Mouse (Mus musculus) hindbrain, postnatal 0 days (tissue): ENCODE measurements around the gene Myo3b. TPM values are rescaled to one million over a fixed set of nuclear protein-coding genes. Genes with fewer than 3 reads are reported as not detected.

ENCODE experiments used
- ATAC-seq: fragments of 200-750 bp; cut with Nextera tagmentation; 2 replicates; pipeline ENCODE4 v1.8.0; 2017; ENCODE audit warnings: mild to moderate bottlenecking, moderate TSS enrichment, moderate library complexity
- DNase-seq: peaks from one replicate; pipeline ENCODE4 v3.0.0-alpha.2; 2015; ENCODE audit warnings: low spot score
- H3K27ac ChIP-seq: fragments of 300-500 bp; sonication (generic); 2 replicates; pipeline ENCODE4 v1.5.1; 2014; ENCODE audit warnings: mild to moderate bottlenecking
- H3K27me3 ChIP-seq: fragments of 300-500 bp; sonication (generic); 2 replicates; pipeline ENCODE4 v1.6.1; 2014; ENCODE audit warnings: low read length, mixed read lengths; ENCODE audit not compliant: insufficient read depth
- H3K36me3 ChIP-seq: fragments of 300-500 bp; sonication (generic); 2 replicates; pipeline ENCODE4 v1.6.1; 2014; ENCODE audit warnings: low read length, mixed read lengths; ENCODE audit not compliant: insufficient read depth
- H3K4me1 ChIP-seq: fragments of 300-500 bp; sonication (generic); 2 replicates; pipeline ENCODE4 v1.6.1; 2014; ENCODE audit warnings: antibody characterized with exemption, low read length, mixed read lengths; ENCODE audit not compliant: insufficient read depth
- H3K4me2 ChIP-seq: fragments of 300-500 bp; sonication (generic); 2 replicates; pipeline ENCODE4 v1.6.1; 2014; ENCODE audit warnings: low read depth, mild to moderate bottlenecking, low read length, moderate library complexity, mixed read lengths
- H3K4me3 ChIP-seq: fragments of 300-500 bp; sonication (generic); 2 replicates; pipeline ENCODE4 v1.5.1; 2014; ENCODE audit warnings: low read length
- H3K9ac ChIP-seq: fragments of 300-500 bp; sonication (generic); replicated peaks from 2 replicates; pipeline ENCODE4 v1.6.1; 2014; ENCODE audit warnings: mild to moderate bottlenecking, low read length, moderate library complexity, mixed read lengths
- H3K9me3 ChIP-seq: fragments of 300-500 bp; sonication (generic); 2 replicates; pipeline ENCODE4 v1.6.1; 2016; ENCODE audit warnings: low read length, mixed read lengths
- CTCF ChIP-seq: IDR thresholded peaks from 2 replicates; pipeline ENCODE4 v1.5.1; 2016; ENCODE audit warnings: antibody characterized with exemption, control low read depth, low read depth
- WGBS: fragments of 180-500 bp; shearing (Covaris S2); extraction: QIAGEN DNeasy Blood & Tissue Kit; methylation state at CpG from one replicate; pipeline ENCODE4 v1.1.7; 2014; 5-methylcytosine and 5-hydroxymethylcytosine counted together
- polyA plus RNA-seq: library from polyadenylated mRNA; unstranded; fragments of >200 nt; fragmentation: Nextera tagmentation; extraction: Ambion mirVana; gene quantifications from 2 replicates; pipeline ENCODE4 v1.2.1, GENCODE M21; 2015
- total RNA-seq: library from RNA; depleted of rRNA; stranded (reverse); fragments of >200 nt; gene quantifications from 2 replicates; pipeline ENCODE4 v1.2.3, GENCODE M21; 2014

Myo3b gene
- total and polyA plus RNA-seq, 2 experiments from 2014 or later = 0.16 to 0.47 TPM

GRCm38 (mm10) chr2:70302905-70303304, 264.0 kb downstream of the Myo3b start:
- no peaks in the 10 kb centered on the region for H3K36me3 ChIP-seq
- no peak overlapping the region for H3K4me2 ChIP-seq
- no peak overlapping the region for H3K27ac ChIP-seq
- H3K4me1 ChIP-seq = no peaks in the 10 kb centered on the region
- DNase-seq (no peak), ATAC-seq (no peak)
- H3K4me3 ChIP-seq = no peak overlapping the region
- 0 out of 2 replicates have a peak, but pooled peaks cover 6% of the 10 kb centered on the region for H3K9me3 ChIP-seq
- no peak for TF ChIP-seq CTCF
- no peaks in the 10 kb centered on the region for H3K27me3 ChIP-seq
- no peak overlapping the region for H3K9ac ChIP-seq

GRCm38 (mm10) chr2:70315125-70315524, 276.2 kb downstream of the Myo3b start:
- DNase-seq (no peak), ATAC-seq (0 out of 2 replicates have a peak, but pooled peaks have one; percentile 18)
- Histone ChIP-seq H3K4me2 (no peak overlapping the region), H3K27me3 (no peaks in the 10 kb centered on the region), H3K9me3 (no peaks in the 10 kb centered on the region), H3K4me3 (no peak overlapping the region), H3K4me1 (no peaks in the 10 kb centered on the region), H3K36me3 (no peaks in the 10 kb centered on the region), H3K27ac (no peak overlapping the region), H3K9ac (no peak overlapping the region)
- WGBS = 62% methylated on average over 9 of the region's 9 CpGs
- no peak for TF ChIP-seq CTCF

- no peak overlapping the region for H3K4me3 ChIP-seq
- 80% methylated on average over 3 of the region's 3 CpGs for WGBS
- H3K4me2 ChIP-seq = no peak overlapping the region
Observed at GRCm38 (mm10) chr2:70315734-70316133, 276.8 kb downstream of the Myo3b start.

GRCm38 (mm10) chr2:70317850-70318249, 278.9 kb downstream of the Myo3b start:
- H3K27me3 ChIP-seq = no peaks in the 10 kb centered on the region
- no peak overlapping the region for H3K27ac ChIP-seq
- H3K4me2 ChIP-seq = no peak overlapping the region
- no peak for TF ChIP-seq CTCF
- DNase-seq = no peak
- H3K4me3 ChIP-seq = no peak overlapping the region
- H3K9me3 ChIP-seq = no peaks in the 10 kb centered on the region
- H3K4me1 ChIP-seq = no peaks in the 10 kb centered on the region
- H3K36me3 ChIP-seq = no peaks in the 10 kb centered on the region
- ATAC-seq = no peak
- H3K9ac ChIP-seq = no peak overlapping the region
- 29% methylated on average over 6 of the region's 6 CpGs for WGBS

More at GRCm38 (mm10) chr2:70315734-70316133, 276.8 kb downstream of the Myo3b start:
- H3K27ac ChIP-seq = no peak overlapping the region
- no peak overlapping the region for H3K9ac ChIP-seq
- ATAC-seq (no peak), DNase-seq (no peak)
- TF ChIP-seq CTCF = no peak
- H3K9me3 ChIP-seq = no peaks in the 10 kb centered on the region
- no peaks in the 10 kb centered on the region for H3K4me1 ChIP-seq
- H3K27me3 ChIP-seq = no peaks in the 10 kb centered on the region
- H3K36me3 ChIP-seq = no peaks in the 10 kb centered on the region

- Histone ChIP-seq H3K4me2 (no peak overlapping the region), H3K4me1 (no peaks in the 10 kb centered on the region), H3K4me3 (no peak overlapping the region), H3K9ac (no peak overlapping the region), H3K36me3 (no peaks in the 10 kb centered on the region), H3K9me3 (no peaks in the 10 kb centered on the region), H3K27ac (no peak overlapping the region), H3K27me3 (no peaks in the 10 kb centered on the region)
- DNase-seq = no peak
- TF ChIP-seq CTCF = no peak
- WGBS = 44% methylated on average over 5 of the region's 5 CpGs
- no peak for ATAC-seq
Observed at GRCm38 (mm10) chr2:70318861-70319555, 280.1 kb downstream of the Myo3b start.

GRCm38 (mm10) chr2:70322767-70323166, 283.8 kb downstream of the Myo3b start:
- WGBS = 52% methylated on average over 9 of the region's 9 CpGs
- Histone ChIP-seq H3K9ac (no peak overlapping the region), H3K27me3 (no peaks in the 10 kb centered on the region), H3K27ac (no peak overlapping the region), H3K4me1 (no peaks in the 10 kb centered on the region), H3K36me3 (no peaks in the 10 kb centered on the region), H3K9me3 (no peaks in the 10 kb centered on the region), H3K4me3 (no peak overlapping the region), H3K4me2 (no peak overlapping the region)
- peak; percentile 87 for ATAC-seq
- no peak for TF ChIP-seq CTCF
- peak; percentile 64 for DNase-seq

- no peak overlapping the region for H3K4me3 ChIP-seq
- no peak overlapping the region for H3K9ac ChIP-seq
- no peak overlapping the region for H3K4me2 ChIP-seq
- DNase-seq = no peak
- H3K4me1 ChIP-seq = no peaks in the 10 kb centered on the region
- 82% methylated on average over 11 of the region's 11 CpGs for WGBS
- no peaks in the 10 kb centered on the region for H3K27me3 ChIP-seq
- H3K36me3 ChIP-seq = no peaks in the 10 kb centered on the region
- TF ChIP-seq CTCF = no peak
- ATAC-seq = no peak
- no peaks in the 10 kb centered on the region for H3K9me3 ChIP-seq
- H3K27ac ChIP-seq = no peak overlapping the region
Observed at GRCm38 (mm10) chr2:70327602-70328001, 288.7 kb downstream of the Myo3b start.
